Mouse (Mus musculus): ENCODE measurements around the gene Serpinb11. TPM values are rescaled to one million over a fixed set of nuclear protein-coding genes. Genes with fewer than 3 reads are reported as not detected.

Serpinb11 gene
- polyA plus RNA-seq, 1 experiment from 2014 or later = 0.26 TPM

DNA sequence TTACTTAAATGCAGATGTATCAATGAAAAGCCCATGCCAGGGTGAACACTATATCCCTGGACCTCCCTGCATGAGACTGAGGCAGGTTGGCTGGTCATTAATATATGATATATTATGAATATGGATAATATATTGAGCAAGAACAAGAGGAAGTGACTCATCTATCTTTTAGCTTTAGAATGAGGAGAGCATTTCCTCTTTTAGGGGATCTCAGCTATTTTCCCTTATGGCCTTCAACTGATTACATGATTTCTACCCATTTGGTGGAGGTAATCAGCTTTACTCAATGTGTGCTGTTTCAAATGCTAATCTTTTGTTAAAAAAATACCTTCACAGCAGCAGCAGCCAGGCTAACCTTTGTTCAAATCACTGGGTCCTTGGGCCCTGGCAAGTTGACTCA lies 20.5 kb downstream of the Serpinb11 start:
- H3K4me1 ChIP-seq (ENCODE audit: control insufficient read depth, insufficient read depth, low read length) = no peaks in the 10 kb centered on the region
- no peaks in the 10 kb centered on the region for H3K9me3 ChIP-seq (replicated peaks; ENCODE audit: control insufficient read depth, low read length)

DNA sequence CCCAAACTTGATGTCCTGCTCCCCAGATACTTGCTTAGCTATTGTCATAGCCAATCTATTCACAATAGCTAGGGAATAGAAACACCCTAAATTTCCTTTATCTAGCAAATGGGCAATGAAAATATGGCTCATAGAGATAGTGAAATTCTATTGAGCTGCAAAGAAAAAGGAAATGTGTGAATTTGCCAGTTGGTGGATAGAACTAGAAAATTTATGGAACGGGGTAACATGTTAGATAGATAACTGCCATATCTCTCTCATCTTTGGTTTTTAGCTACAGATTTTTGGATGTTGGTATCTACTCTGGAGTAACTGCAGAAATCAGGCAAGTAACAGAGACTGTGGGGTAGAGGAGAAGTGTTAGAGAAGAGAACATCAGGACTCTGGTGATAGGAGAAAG lies 21.4 kb downstream of the Serpinb11 start:
- Histone ChIP-seq H3K4me2 (ENCODE audit: low read depth, low read length) (no peak overlapping the region), H3K4me1 (ENCODE audit: control insufficient read depth, insufficient read depth, low read length) (no peaks in the 10 kb centered on the region), H3K9ac (ENCODE audit: low read length) (no peak overlapping the region), H3K9me3 (replicated peaks; ENCODE audit: control insufficient read depth, low read length) (no peaks in the 10 kb centered on the region), H3K27me3 (ENCODE audit: control insufficient read depth, insufficient read depth, low read length) (no peaks in the 10 kb centered on the region), H3K4me3 (ENCODE audit: low read length) (no peak overlapping the region), H3K27ac (ENCODE audit: low read length) (no peak overlapping the region), H3K36me3 (ENCODE audit: control insufficient read depth, insufficient read depth) (no peaks in the 10 kb centered on the region)
- 78% methylated on average over 1 of the region's 1 CpGs for WGBS
- ATAC-seq (replicated peaks; ENCODE audit: extremely low read depth, insufficient read depth, low FRiP score) = no peak

More for the DNA sequence above, 20.5 kb downstream of the Serpinb11 start:
- H3K9ac ChIP-seq (ENCODE audit: low read length) = no peak overlapping the region
- no peak overlapping the region for H3K4me2 ChIP-seq (ENCODE audit: low read depth, low read length)
- H3K36me3 ChIP-seq (ENCODE audit: control insufficient read depth, insufficient read depth) = no peaks in the 10 kb centered on the region
- H3K4me3 ChIP-seq (ENCODE audit: low read length) = no peak overlapping the region
- ATAC-seq (replicated peaks; ENCODE audit: extremely low read depth, insufficient read depth, low FRiP score) = no peak
- H3K27me3 ChIP-seq (ENCODE audit: control insufficient read depth, insufficient read depth, low read length) = no peaks in the 10 kb centered on the region
- H3K27ac ChIP-seq (ENCODE audit: low read length) = no peak overlapping the region

DNA sequence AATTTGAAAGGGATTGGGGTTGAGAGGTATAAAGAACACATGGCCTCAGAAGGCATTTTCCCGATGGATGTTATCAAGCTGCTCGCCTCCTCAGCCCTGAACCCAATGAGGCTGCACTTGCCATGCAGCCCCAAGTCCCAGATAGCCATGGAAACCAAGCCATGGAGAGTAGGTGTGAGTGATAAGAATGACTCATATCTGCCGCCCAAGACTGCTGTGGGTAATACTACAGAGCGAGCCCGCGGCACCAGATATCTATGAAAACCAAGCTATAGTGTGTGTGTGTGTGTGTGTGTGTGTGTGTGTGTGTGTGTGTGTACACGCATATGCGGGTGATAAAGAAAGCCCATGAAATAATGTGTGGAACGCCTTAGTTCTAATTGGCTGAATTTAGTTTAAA lies 23.5 kb downstream of the Serpinb11 start:
- Histone ChIP-seq H3K4me1 (ENCODE audit: control insufficient read depth, insufficient read depth, low read length) (no peaks in the 10 kb centered on the region), H3K27ac (ENCODE audit: low read length) (no peak overlapping the region), H3K9me3 (replicated peaks; ENCODE audit: control insufficient read depth, low read length) (no peaks in the 10 kb centered on the region), H3K4me2 (ENCODE audit: low read depth, low read length) (no peak overlapping the region), H3K4me3 (ENCODE audit: low read length) (no peak overlapping the region), H3K9ac (ENCODE audit: low read length) (no peak overlapping the region), H3K36me3 (ENCODE audit: control insufficient read depth, insufficient read depth) (no peaks in the 10 kb centered on the region), H3K27me3 (ENCODE audit: control insufficient read depth, insufficient read depth, low read length) (no peaks in the 10 kb centered on the region)
- no peak for ATAC-seq (replicated peaks; ENCODE audit: extremely low read depth, insufficient read depth, low FRiP score)
- 69% methylated on average over 9 of the region's 9 CpGs for WGBS

DNA sequence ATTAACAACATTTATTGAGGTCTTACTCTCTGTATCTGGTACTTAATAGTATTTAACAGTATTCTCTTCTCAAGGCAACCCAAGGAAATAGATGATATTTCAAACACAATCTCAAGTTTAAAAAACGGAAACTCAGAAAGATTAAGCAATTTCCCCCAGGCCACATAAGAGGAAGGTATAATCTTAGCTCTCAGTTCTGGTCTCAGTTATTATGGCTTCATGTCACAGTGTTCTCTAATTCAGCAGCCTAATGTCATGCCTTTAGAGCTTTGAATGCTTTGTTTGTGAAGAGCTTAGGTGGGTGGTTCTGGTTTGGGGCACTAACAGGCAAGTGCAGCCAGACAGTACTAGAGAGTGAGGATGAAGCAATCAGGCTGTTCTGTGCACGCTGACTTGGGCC lies 28.8 kb downstream of the Serpinb11 start:
- ATAC-seq (replicated peaks; ENCODE audit: extremely low read depth, insufficient read depth, low FRiP score) = no peak
- WGBS = 72% methylated on average over 2 of the region's 2 CpGs
- no peaks in the 10 kb centered on the region for H3K4me1 ChIP-seq (ENCODE audit: control insufficient read depth, insufficient read depth, low read length)
- no peak overlapping the region for H3K9ac ChIP-seq (ENCODE audit: low read length)
- no peaks in the 10 kb centered on the region for H3K9me3 ChIP-seq (replicated peaks; ENCODE audit: control insufficient read depth, low read length)
- no peak overlapping the region for H3K4me3 ChIP-seq (ENCODE audit: low read length)
- H3K27ac ChIP-seq (ENCODE audit: low read length) = no peak overlapping the region
- H3K36me3 ChIP-seq (ENCODE audit: control insufficient read depth, insufficient read depth) = no peaks in the 10 kb centered on the region
- no peak overlapping the region for H3K4me2 ChIP-seq (ENCODE audit: low read depth, low read length)
- no peaks in the 10 kb centered on the region for H3K27me3 ChIP-seq (ENCODE audit: control insufficient read depth, insufficient read depth, low read length)

DNA sequence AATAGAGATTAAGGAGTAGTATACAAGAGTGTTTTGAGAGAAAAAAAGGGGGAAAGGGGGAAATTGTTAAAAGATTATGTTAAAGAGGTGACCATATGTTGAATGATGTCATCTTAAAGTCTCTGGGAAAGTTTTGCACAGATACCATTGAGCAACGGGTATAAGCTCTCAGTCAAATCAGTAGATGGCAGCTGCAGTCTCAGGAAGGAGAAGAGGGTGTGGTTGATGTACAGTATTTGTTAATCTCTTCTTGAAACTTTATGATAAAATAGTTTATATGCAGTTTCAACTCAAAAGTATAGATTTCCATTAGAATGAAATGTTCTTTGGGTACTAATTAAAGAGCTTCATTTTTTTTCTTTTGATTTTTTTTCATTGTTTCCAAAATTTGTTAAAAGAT lies 36.5 kb downstream of the Serpinb11 start:
- H3K27me3 ChIP-seq (ENCODE audit: control insufficient read depth, insufficient read depth, low read length) = no peaks in the 10 kb centered on the region
- no peak overlapping the region for H3K4me3 ChIP-seq (ENCODE audit: low read length)
- no peak overlapping the region for H3K9ac ChIP-seq (ENCODE audit: low read length)
- H3K27ac ChIP-seq (ENCODE audit: low read length) = no peak overlapping the region
- no peak overlapping the region for H3K4me2 ChIP-seq (ENCODE audit: low read depth, low read length)
- no peaks in the 10 kb centered on the region for H3K9me3 ChIP-seq (replicated peaks; ENCODE audit: control insufficient read depth, low read length)
- ATAC-seq (replicated peaks; ENCODE audit: extremely low read depth, insufficient read depth, low FRiP score) = no peak
- no peaks in the 10 kb centered on the region for H3K36me3 ChIP-seq (ENCODE audit: control insufficient read depth, insufficient read depth)
- no peaks in the 10 kb centered on the region for H3K4me1 ChIP-seq (ENCODE audit: control insufficient read depth, insufficient read depth, low read length)
- WGBS = 61% methylated on average over 1 of the region's 1 CpGs

DNA sequence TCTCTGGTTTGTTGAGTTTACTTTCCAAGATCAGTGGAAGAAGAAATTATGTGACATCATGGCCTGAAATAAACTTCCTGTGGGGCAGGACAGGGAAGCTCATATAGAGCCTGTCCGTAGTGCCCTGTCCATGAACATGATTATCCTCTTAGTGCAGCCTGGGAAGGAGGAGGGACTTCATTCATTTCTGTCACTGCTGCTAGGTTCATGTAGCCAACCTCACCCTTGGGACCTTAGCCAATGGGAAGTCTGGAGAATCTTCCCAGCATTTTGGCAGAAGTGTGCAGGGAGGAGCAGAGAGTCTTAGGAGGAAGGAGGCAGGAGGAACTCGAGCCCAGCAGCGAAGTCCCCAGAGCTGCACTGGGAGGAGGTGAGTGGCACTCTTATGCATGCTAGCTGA lies 38.4 kb downstream of the Serpinb11 start, which contains the start of gene Serpinb7:
Gene Serpinb7 (plus strand): TSS at position 301 of the 400 bp plus-strand sequence.
- H3K4me3 ChIP-seq (ENCODE audit: low read length) = no peak within 1 kb of the TSS
- WGBS = 75% methylated on average over 3 of the region's 3 CpGs
- ATAC-seq (replicated peaks; ENCODE audit: extremely low read depth, insufficient read depth, low FRiP score) = no peak

DNA sequence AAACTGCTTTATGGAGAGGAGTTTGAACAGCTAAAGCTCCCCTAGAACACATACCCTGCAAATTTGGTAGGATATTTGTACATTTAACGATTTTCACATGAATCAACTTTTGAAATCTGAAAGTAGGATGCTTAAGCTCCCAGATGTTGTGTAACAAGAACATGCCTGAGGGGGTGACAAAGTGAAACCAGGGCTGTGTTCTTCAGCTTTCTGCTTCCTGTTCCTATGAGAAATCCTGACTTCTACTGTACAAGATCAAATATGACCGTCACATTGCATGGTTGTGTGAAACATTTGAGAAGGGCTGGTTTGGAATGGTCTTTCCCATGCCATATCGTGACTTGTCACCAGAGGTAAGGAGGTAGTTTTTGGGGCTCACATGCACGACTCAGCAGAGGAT lies 41.1 kb downstream of the Serpinb11 start:
- 69% methylated on average over 4 of the region's 4 CpGs for WGBS
- no peaks in the 10 kb centered on the region for H3K9me3 ChIP-seq (replicated peaks; ENCODE audit: control insufficient read depth, low read length)
- no peaks in the 10 kb centered on the region for H3K4me1 ChIP-seq (ENCODE audit: control insufficient read depth, insufficient read depth, low read length)
- no peak for ATAC-seq (replicated peaks; ENCODE audit: extremely low read depth, insufficient read depth, low FRiP score)
- no peak overlapping the region for H3K4me3 ChIP-seq (ENCODE audit: low read length)
- no peaks in the 10 kb centered on the region for H3K36me3 ChIP-seq (ENCODE audit: control insufficient read depth, insufficient read depth)
- no peak overlapping the region for H3K9ac ChIP-seq (ENCODE audit: low read length)
- H3K27me3 ChIP-seq (ENCODE audit: control insufficient read depth, insufficient read depth, low read length) = no peaks in the 10 kb centered on the region
- no peak overlapping the region for H3K4me2 ChIP-seq (ENCODE audit: low read depth, low read length)
- no peak overlapping the region for H3K27ac ChIP-seq (ENCODE audit: low read length)

More for the DNA sequence above, 38.4 kb downstream of the Serpinb11 start, which contains the start of gene Serpinb7:
- no peak within 1 kb of the TSS for H3K27ac ChIP-seq (ENCODE audit: low read length)
- no peaks in the 10 kb centered on the region for H3K27me3 ChIP-seq (ENCODE audit: control insufficient read depth, insufficient read depth, low read length)
- no peaks in the 10 kb centered on the region for H3K36me3 ChIP-seq (ENCODE audit: control insufficient read depth, insufficient read depth)
- no peaks in the 10 kb centered on the region for H3K9me3 ChIP-seq (replicated peaks; ENCODE audit: control insufficient read depth, low read length)
- no peak within 1 kb of the TSS for H3K4me2 ChIP-seq (ENCODE audit: low read depth, low read length)
- H3K4me1 ChIP-seq (ENCODE audit: control insufficient read depth, insufficient read depth, low read length) = no peaks in the 10 kb centered on the region
- H3K9ac ChIP-seq (ENCODE audit: low read length) = no peak within 1 kb of the TSS

DNA sequence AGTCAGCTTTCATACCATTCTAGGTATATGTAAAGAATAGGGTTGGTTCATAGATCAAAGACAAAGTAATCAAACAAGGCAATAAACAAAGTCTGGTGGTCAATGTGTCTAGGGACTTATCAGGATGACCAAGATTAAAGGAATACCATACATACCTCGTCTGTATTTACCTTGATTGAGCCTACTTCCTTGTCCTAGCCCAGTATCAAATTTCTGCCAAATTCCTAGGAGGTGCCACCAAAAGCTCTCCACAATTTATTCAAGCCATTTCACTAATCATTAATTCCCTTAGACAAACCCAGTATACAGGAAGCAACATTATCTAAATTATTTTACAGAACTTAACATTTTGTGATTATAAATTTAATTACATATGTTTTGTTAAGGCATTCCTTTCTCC lies 53.7 kb downstream of the Serpinb11 start:
- Histone ChIP-seq H3K27ac (ENCODE audit: low read length) (no peak overlapping the region), H3K36me3 (ENCODE audit: control insufficient read depth, insufficient read depth) (no peaks in the 10 kb centered on the region), H3K4me2 (ENCODE audit: low read depth, low read length) (no peak overlapping the region), H3K4me1 (ENCODE audit: control insufficient read depth, insufficient read depth, low read length) (no peaks in the 10 kb centered on the region), H3K9ac (ENCODE audit: low read length) (no peak overlapping the region), H3K4me3 (ENCODE audit: low read length) (no peak overlapping the region), H3K27me3 (ENCODE audit: control insufficient read depth, insufficient read depth, low read length) (no peaks in the 10 kb centered on the region), H3K9me3 (replicated peaks; ENCODE audit: control insufficient read depth, low read length) (no peaks in the 10 kb centered on the region)
- WGBS = 9% methylated on average over 1 of the region's 1 CpGs
- ATAC-seq (replicated peaks; ENCODE audit: extremely low read depth, insufficient read depth, low FRiP score) = no peak

DNA sequence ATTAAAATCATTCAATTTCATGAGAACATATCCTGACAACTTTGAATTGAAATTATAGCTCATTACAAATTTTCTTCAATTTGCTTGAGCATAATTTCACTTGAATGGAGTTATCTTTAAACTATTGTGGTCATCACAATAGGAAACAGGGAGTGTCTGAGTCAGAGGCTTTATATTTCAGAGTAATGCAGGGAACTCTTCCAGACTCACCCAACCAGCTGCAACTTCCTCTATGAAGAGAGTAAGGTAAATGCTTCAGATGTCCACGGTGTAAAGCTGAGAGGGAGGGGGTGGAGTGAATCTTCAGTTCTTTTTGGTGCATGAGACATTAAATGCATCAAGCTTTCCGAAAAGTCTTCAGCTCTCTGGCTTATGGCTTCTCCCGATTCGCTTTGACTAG lies 61.5 kb downstream of the Serpinb11 start:
- 67% methylated on average over 4 of the region's 4 CpGs for WGBS
- H3K4me2 ChIP-seq (ENCODE audit: low read depth, low read length) = no peak overlapping the region
- no peak for ATAC-seq (replicated peaks; ENCODE audit: extremely low read depth, insufficient read depth, low FRiP score)
- H3K9me3 ChIP-seq (replicated peaks; ENCODE audit: control insufficient read depth, low read length) = no peaks in the 10 kb centered on the region
- no peaks in the 10 kb centered on the region for H3K27me3 ChIP-seq (ENCODE audit: control insufficient read depth, insufficient read depth, low read length)
- H3K36me3 ChIP-seq (ENCODE audit: control insufficient read depth, insufficient read depth) = no peaks in the 10 kb centered on the region
- no peaks in the 10 kb centered on the region for H3K4me1 ChIP-seq (ENCODE audit: control insufficient read depth, insufficient read depth, low read length)
- no peak overlapping the region for H3K27ac ChIP-seq (ENCODE audit: low read length)
- no peak overlapping the region for H3K9ac ChIP-seq (ENCODE audit: low read length)
- H3K4me3 ChIP-seq (ENCODE audit: low read length) = no peak overlapping the region

Measured in heart, embryonic 16.5 days (tissue).